Mouse (Mus musculus): ENCODE measurements at regions not wholly inside any gene's neighbourhood (a gene's known extent, or its start where the extent isn't known, plus 50 kb on each side); places are given as distances from the start of the nearest gene placed in this dataset.

DNA sequence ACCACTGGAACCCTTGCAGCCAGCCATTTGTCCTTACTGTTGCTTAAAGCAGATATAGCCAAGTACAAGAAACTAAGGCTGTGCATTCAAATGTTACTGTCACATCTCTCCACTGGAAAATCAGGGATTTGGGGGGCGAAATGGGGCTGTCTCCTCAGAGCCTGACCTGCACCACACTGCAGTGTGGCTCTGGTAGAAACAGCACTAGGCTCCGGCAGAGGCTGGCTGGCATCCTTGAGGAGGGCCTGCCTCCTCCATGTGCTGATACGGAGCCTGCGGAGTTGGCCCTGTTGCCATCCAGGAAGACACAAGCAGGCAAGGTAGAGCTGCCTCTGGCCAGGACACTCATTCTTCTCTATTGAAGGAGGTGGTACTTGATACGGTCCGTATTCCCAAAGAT, 50.4 kb upstream of the Zfp637 start:
- no peak for DNase-seq (ENCODE audit: low spot score in 2 of 2)
